Mouse (Mus musculus) megakaryocyte, adult 5-6 weeks (primary cell): Measurements from ENCODE around the gene Snn. TPM values are rescaled to one million over a fixed set of nuclear protein-coding genes. Genes with fewer than 3 reads are reported as not detected.
"Not testable (repeated sequence)": the region's sequence is repeated elsewhere in the genome, so short reads cannot be mapped to it uniquely, and the experiment has no call there.

Source experiments
- ATAC-seq: 2 replicates; pipeline ENCODE4 v1.8.0; 2016; ENCODE audit warnings: mild to moderate bottlenecking, inconsistent platforms; ENCODE audit not compliant: poor library complexity, severe bottlenecking
- total RNA-seq, 2 experiments: library from RNA; stranded (forward) in 1 of 2; stranded (reverse) in 1 of 2; fragments of 153-499, 151-499 nt in 1 of 2; fragments of 221-1000, 200-1000 nt in 1 of 2; gene quantifications; 2 replicates each; pipeline versions ENCODE4 v1.2.3 to v1.2.4; 2015 to 2017

Snn gene
- total RNA-seq (2015) (1.1 and 1.7 TPM in 2 replicates), total RNA-seq (2017) (0.98 and 1.5 TPM in 2 replicates)

DNA sequence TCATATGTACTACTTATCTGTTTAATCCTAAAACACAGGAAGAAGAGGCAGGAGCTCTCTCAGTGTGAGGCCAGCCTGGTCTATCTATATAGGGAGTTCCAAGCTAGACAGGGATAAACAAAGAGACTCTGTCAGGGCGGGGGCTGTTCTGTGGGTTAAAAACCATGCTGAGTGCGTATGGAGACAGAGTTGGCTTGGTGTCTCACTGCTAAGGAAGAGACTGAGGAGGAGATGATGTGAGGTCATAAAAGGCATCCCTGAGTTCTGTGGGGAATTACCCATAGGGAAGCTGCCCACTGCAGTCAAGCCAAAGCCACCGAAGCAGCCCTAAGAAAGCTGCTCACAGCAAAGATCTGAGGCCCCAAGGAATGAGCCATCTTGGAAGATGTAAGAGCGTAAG is at the start of gene Snn:
Snn (plus strand) TSS at position 301 of the 400 bp plus-strand sequence.
- no peak for ATAC-seq

DNA sequence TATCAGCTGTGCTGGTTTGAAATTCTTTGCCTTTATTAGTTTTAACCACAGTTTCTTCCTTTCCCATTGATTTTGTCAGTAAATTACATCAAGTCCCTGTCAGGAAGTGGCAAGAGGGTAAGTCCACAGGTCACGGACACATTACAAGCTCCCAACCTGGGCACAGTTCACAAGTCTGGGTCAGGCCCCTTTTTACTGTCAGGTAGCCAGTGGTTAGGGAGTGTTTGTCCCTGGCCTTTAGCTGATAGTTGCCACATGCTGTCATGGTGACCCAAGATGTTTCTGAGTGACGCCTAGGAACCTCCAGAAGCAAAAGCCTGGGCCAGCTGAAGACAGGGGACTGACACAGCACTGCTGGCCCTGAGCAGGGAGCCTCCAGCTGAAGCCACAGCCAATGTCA is 49.5 kb upstream of the Snn start:
- ATAC-seq = no peak

DNA sequence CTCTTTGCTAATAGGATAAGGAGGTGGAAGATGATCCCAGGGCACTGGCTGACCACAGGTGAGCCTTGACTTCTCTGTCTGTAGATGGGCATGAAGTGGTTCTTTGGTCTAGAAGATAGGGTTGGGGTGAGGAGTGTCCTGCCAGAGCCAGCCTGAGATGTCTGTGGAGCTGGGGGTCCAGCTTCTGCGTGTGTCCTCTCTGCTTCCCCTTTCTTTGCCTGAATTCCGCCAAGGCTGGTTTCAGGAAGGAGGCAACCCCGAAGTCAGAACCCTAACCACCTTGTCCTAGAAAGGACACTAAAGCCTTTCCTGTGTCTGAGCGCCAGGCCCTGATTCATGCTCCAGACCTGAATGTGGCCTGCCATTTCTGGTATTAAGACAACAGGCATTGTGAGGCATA is 48.8 kb upstream of the Snn start:
- peak; percentile 41 for ATAC-seq

DNA sequence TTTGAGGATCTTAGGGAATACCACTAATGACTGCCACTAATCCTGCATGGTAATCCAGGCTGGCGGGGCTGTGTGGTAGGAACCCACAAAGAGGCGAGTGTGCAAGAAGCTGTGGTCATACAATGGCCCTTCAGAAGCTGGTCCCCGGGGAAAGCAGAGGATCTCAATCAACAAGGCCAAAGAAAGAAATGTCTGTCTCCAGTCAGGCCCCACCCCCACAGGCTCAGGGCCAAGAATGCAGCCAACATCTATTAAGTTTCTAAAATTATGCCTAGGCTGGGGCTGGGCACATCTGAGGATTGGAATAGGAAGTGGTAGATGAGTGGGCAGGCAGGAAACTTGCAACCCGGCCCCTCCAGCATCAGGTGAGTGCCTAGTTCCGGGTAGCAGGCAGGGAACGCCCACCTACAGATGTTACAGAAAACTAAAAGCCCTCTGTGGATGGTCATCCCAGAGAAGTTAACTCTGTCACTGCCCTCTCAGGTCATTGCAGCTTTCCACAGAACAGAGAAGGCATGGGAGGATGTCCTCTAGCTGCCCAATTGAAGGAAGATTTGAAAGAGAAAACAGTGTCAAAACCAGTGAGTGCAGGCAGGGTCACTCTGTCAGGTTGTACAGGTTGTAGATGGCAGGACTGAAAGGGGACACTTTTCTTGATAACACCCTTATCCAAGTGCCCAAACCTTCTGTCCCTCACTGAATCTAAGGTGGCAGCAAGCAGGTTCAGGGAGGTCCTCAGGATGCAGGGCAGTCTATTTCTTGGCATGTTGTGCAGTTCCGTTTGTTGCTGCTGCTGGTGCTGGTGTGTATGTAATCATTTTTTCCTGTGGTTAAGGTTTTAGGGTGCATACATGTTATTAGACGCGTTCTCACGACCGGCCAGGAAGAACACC is 47.9 kb upstream of the Snn start:
- peak; percentile 77 for ATAC-seq

DNA sequence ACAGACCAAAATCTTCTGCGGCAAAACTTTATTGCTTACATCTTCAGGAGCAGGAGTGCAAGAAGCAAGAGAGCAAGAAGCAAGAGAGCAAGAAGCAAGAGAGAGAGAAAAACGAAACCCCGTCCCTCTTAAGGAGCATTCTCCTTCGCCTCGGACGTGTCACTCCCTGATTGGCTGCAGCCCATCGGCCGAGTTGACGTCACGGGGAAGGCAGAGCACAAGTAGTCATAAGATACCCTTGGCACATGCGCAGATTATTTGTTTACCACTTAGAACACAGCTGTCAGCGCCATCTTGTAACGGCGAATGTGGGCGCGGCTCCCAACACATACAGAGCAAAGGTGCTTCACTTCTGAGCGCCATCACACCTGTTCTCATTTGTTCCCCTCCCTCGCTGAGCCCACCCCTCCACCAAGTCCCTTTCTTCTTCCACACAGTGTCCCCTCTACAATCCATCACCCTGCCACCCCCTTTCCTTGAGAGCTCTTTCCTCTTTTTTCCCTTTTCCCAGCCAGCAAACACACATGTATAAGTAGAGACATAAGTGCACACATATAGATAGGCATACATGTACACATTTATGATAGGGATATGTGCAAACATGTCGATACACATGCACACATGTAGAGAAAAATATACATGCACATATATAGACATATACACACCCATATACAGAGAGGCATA is 47.1 kb upstream of the Snn start:
- ATAC-seq = not testable (repeated sequence)

DNA sequence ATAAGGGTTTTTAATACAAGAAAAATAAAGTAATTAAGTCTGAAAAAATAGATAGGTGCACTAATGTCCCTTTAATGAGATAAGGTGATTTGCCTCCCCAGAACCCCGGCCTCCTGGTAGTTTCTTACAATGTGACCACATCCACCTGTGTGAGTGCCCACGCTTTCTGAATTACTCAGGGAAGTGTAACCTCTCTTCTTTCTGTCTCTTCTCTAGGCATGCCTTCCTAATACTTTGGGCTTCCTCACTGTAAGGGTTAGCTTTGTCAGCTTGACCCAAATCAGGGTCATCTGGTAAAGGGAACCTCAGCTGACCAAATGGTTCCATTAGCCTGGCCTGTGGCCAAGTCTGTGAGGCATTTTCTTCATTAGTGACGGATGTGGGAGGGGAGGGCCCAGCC is 46.3 kb upstream of the Snn start:
- no peak for ATAC-seq

DNA sequence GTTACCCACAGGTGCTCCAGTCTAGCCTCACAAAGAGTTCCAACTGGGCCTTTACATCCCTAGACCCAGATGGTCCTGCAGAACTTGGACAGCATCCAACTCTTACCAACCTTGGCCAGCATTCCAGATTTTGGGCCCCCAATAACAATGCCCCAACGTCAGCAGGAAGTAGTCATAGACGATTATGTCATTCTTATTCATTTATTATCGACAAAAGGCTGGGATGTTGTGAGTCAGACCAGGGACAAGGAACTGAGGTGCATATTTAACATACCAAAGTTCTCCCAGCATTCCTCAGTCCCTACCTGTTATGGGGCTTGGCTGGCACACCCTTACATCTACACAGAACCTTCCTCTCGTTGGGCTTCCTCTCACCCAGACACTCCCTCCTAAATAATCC is 44.4 kb upstream of the Snn start:
- no peak for ATAC-seq

DNA sequence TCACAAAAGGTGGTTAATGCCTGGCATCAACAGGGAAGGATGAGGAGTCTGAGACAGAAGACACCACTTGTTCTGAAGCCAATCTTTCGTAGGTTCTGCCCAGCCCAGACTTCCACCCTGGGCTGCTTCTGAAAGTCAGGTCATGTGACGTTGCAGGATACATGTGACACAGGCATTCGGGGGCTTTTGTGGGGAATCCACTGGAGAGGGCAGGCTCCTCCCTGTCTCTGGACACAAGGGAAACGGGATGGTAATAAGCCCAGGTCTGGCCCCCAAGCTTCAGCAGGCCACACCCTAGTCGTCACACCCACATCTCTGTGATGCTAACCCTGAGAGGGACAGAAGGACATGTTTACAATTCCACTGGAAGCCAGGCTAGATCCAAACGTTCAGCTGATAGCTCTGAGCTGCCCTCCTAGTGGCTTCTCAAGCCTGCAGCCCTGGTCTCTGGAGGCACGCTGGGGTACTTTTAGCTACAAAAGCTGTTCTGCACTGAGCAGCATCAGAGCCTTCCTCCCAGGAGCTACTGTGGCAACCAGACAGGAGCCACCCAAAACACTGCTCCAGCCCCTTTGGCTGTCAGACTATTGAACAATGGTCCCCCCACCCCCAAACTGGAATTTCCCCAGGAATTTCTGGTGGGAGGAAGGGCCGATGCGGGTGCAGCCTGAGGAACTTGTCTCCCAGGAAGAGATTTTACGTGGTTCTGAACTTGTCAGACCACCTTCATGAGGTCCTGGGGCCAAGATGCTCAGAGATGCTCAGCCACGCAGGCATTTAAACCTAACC is 42.7 kb upstream of the Snn start:
- no peak for ATAC-seq

DNA sequence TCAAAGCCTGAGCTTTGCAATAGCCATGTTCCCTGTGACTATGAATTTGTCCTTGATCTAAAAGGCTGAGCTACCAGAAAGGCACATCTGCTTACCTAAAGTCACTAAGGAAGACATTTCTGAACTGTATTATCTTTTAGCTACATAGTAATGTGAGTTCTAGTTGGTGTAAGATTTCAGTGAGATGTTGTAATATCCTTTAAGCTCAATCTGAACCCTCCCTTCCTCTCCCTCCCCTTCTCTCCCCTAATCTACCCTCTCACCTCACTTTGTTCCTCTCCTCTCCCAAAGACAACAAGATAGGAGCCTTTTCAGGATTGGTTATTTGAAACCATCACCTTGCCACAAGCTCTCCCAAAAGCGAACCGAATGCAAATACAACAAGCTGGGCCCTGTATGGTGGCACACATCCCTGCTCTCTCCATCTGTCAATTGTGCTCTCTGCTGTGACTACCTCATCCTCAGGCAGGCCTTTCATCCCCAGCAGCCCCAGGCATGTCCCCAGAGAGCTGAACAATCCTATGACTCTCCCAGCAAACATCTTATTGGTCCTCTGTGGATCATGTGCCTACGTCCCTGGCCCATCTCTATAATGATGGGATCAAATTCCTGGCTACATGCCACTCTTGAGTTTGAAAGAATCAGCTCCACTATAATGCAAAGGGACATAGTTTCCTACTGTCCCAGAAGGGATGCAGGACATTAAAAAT is 39.2 kb upstream of the Snn start:
- peak; percentile 67 for ATAC-seq

DNA sequence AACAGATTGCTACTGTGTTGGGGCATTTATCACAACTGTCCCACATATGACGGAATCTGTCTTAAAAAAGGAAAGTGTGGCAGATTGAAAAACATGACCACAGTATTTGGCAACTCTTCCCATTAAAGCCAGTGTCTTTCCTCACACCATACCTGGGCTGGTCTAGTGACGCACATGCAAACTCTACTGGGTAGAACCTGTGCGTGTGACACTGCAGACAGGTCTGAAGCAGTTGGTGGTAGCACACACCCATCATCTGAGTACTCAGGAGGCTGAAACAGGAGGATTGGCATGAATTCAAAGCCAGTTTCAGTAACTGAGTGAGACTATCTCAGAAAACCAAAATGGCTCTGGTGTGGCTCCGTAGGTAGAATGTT is 38.6 kb upstream of the Snn start:
- ATAC-seq = peak; percentile 94

DNA sequence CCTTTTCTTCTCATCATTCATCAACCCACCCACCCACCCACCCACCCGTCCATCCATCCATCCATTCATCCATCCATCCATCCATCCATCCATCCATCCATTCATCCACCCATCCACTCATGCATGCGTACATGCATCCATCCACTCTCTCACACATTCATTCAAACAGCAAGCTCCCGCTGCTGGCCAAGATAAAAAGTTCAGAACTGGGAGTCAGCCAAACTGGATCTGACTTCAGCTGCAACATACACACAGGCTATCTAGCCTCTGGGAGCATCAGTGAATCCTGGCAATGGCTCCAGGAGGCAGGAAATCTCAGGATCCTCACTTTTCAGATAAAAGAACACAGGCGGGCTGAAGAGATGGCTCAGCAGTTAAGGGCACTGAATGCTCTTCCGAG is 37.1 kb upstream of the Snn start:
- ATAC-seq = no peak

DNA sequence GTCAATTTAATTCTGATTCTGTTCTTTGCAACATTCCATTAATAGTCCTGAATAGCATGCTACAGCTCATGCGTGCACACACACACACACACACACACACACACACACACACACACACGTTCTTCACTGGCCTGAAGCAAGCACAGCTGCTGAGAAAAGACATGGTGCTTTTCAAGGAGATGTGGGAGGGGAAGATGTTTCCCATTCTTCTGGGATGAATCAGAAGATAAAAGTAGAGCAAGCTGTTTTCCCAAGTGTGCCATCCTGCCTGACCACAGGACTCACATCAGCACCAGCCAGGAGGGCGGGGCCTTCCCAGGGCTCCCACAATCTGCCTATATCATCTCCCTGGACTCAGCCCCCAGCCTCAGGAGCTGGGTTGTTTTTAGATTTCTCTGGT is 35.9 kb upstream of the Snn start:
- no peak for ATAC-seq

DNA sequence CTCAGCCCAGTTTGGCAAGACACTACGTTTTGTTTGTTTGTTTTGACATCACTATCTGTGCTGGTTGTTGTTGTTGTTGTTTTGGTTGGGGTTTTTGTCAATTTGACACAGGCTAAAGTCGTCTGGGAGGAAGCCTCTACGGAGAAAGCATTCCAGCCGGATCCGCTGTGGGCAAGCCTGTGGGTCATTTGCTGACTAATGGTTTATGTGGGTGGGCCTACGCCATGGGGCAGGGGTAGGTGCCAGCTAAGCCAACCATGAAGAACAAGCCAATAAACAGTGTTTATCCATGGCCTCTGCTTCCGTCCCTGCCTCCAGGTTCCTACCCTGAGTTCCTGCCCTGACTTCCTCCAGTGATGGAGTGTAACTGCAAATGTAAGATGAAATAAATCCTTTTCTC is 32.5 kb upstream of the Snn start:
- ATAC-seq = no peak

DNA sequence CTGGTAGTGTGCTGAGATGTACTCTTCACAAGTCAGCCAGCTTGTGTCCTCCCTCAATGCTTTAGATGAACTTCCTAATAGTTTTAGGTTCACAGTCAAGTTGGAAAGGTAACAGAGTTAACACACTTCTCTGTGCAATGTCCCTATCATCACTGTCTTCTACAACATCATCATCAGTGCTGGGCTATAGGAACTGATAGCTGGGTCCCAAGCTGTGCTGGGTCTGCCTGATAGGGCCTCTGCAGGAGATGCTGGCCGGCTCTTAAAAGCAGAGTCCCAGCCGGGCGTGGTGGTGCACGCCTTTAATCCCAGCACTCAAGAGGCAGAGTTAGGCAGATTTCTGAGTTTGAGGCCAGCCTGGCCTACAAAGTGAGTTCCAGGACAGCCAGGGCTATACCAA is 29.9 kb upstream of the Snn start:
- ATAC-seq = no peak

DNA sequence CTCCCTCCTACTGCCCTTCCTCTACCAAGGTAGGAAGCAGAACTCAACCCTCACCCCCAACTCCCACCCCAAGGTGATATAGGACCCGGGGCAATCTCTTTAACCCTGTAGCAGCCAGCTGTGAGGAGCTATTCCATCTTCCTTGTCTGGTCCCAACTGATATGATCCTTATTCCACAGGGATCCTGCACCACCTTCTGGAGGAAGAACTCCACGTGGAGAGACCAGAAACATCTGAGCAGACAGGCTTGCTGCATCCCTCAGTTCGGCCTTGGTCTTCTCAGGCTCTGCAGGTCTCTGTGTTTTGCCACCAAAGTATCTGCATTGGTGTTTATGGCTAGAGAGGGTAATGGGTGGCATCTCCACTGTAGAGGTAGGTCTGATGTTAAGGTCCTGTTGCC is 29.4 kb upstream of the Snn start:
- ATAC-seq = no peak

DNA sequence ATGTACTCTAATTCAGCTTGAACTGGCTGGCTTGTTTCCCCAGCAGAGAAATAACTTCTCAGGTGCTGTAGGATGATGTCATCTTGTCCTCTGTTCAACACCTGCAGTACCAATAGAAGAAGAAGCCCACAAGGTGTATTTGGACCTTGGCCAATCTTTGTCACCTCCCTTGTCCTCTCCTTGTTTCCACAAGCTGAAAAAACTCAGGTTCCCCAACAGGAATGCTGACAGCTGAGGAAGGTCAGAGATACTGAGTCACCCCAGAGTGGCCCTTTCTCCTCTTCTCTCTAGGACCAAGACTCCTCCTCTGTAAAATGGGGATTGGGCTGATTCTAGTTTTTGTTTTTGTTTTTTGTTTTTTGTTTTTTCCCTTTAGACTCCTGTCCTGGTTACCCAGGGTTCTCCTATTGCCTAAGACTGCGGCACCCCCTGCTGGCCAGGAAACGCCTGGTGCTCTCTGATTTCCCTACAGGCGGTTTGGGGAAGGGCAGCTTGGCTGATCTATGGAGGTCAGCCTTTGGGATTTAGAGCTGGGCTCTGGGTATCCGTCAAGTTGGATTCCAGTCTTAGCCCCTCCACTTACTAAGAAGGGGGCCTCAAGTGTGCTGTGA is 26.4 kb upstream of the Snn start:
- peak; percentile 98 for ATAC-seq

DNA sequence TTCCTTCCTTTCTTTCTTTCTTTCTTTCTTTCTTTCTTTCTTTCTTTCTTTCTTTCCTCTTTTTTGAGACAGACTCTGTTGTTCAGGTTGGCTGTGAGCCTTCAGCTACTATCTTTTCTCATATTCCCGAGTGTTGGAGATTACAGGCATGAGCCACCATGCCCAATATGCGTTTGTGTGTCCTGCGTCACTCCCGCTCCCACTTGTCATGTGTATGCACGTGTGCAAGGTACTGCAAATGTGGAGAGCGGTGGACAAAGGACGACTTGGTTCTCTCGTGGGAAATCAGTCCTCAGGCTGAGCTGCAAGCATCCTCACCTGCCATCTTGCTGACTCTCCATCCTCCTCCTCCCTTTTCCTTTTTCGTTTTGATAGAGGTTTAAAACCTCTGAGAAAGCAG is 25.5 kb upstream of the Snn start:
- no peak for ATAC-seq

DNA sequence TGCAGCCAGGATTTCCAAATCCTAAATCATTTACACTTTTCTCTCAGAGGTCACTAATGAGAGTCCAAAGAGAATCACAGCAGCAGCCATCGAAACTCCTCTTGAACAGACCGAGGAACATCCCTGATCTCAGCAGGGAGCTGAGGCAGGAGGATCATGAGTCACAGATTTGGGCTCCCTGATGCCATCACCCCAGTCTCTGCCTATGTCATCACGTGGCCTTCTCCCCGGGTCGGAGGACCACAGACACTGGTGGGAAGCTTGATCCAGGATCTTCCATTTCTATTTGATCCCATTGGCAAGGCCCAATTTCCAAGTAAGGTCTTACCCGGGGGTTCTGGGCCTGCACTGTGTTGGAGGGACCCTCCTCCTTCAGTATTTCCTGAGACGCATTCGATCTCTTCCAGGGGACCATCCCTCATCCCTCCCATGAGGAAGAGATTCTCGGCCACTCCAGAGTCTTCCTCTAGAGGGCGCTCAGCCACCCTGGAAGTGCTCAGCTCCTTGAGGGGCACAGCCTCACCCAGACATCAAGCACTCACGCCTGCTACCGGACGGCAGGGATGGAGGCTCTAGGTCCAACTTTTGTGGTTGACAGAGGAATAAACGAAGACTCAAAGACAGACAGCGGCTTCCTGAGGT is 24.8 kb upstream of the Snn start:
- ATAC-seq = peak; percentile 77

DNA sequence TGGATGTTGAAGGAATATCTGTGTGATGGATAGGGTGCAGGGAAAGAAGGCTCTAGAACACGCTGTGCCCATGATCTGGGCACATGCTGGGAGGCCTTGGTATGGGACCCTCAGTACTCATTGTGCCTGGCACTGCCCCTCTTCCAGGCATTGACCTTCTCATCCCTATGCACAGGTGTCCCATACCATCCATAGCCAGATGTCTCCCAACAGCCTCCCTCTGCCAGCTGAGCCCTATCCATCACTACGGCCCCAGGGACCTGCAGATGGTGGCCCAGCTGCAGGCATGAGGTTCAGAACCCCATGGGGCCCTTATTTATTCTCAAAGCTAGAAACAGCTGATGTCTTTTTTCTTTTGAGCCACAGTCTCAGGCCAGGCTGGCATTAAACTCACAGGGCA is 20.1 kb upstream of the Snn start:
- no peak for ATAC-seq

DNA sequence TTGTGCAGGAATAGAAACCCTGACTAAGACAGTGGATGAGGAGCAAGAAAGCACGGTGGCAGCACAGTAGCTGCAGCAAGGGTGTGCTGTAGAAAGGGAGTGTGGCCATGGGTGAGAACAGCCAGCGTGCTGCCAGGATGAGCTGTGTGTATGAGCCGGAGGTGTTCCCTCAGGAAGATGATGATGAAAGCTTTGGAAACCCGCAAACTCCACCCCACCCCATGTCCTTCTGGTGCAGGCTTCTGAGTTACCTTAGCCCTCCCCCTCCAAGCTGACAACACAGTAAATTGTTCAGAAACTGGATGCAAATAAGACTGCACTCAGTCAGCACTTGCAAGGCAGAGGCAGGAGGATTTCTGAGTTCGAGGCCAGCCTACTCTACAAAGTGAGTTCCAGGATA is 17.5 kb upstream of the Snn start:
- no peak for ATAC-seq
